In genomic region chr12:61524183-61524651, GRCm38 (mm10) we compare ENCODE assay signal across 9 mouse cellular contexts. TPM values are rescaled to one million over a fixed set of nuclear protein-coding genes. Genes with fewer than 3 reads are reported as not detected.
DNase-seq lines count a peak whose midpoint lies in the region; ATAC-seq lines count a peak whose summit lies in the region.
"Had no signal": no experiment of that assay in that cellular context is flagged by ENCODE, and none has a peak within 500 bp of the region (broad histone marks: within the 10 kb centered on the region; RNA-seq: fewer than 3 reads in every experiment).

No protein-coding gene starts in this region.

- no peak for ATAC-seq in heart, embryonic 15.5 days (replicated peaks; ENCODE audit: insufficient number of reproducible peaks, insufficient read depth, low FRiP score, low read depth)
- ATAC-seq in activated CD4-positive, CD25-positive, alpha-beta regulatory T cell, adult 4 months, result no peak
- ATAC-seq in erythroblast, adult 5-6 weeks (replicated peaks; ENCODE audit: low FRiP score, poor library complexity, severe bottlenecking), result no peak
- ATAC-seq: Patski had no signal

- intact Hi-C loops in left cerebral cortex, postnatal 4 days (cut with DNase I), result loop anchor here (10.0 kb wide), 1 partner anchor 1729 kb away; no protein-coding TSS in a partner anchor

- H3K4me3 ChIP-seq in heart, embryonic 15.5 days, result peak overlapping the region; percentile 67

- under 1% methylated on average over 33 of the region's 33 CpGs for WGBS in heart, embryonic 15.5 days

- peaks cover 23% of the 10 kb centered on the region for H3K4me1 ChIP-seq in heart, embryonic 15.5 days (replicated peaks)

- H3K9ac ChIP-seq in heart, embryonic 15.5 days, result no peak overlapping the region

- H3K27me3 ChIP-seq in heart, embryonic 15.5 days, result peaks cover 57% of the 10 kb centered on the region

- H3K27ac ChIP-seq in heart, embryonic 15.5 days, result no peak overlapping the region

- H3K36me3 ChIP-seq in heart, embryonic 15.5 days, result no peaks in the 10 kb centered on the region

- H3K9me3 ChIP-seq in heart, embryonic 15.5 days (replicated peaks), result no peaks in the 10 kb centered on the region

- no peak for DNase-seq in heart, adult 11 months
- peak; percentile 51 for DNase-seq in cerebellum, postnatal 14 days
- DNase-seq in frontal cortex, postnatal 25 days (ENCODE audit: low spot score in 2 of 2), result peak; percentile 35 to 39
- DNase-seq in left cerebral cortex, postnatal 4 days, result peak; percentile 45
- peak; percentile 68 for DNase-seq in right cerebral cortex, adult 18-20 months

- peak overlapping the region; percentile 98 for H3K4me2 ChIP-seq in heart, embryonic 15.5 days

RNA-seq across cellular contexts. Expression of gene Lrfn5, which starts 1.3 kb away (rescaled TPM):
- polyA plus RNA-seq in heart, embryonic 15.5 days (2015; fragmentation: Nextera tagmentation; extraction: Ambion mirVana), result 0.15 and 0.20 TPM in 2 replicates
- total RNA-seq in left cerebral cortex, postnatal 4 days (2021), result 100 to 1,000 TPM; 149 to 151 TPM
- polyA plus RNA-seq in activated CD4-positive, CD25-positive, alpha-beta regulatory T cell, adult 4 months (2017; shearing (Covaris generic)), result under 1 TPM in 1 of 2 experiments, not detected in 1; 0.34 TPM
- total RNA-seq in erythroblast, adult 5-6 weeks (2015; ENCODE audit: low replicate concordance), result not detected in 2 replicates
- 0.43 TPM in 1 of 2 replicates, not detected in the other for total RNA-seq in erythroblast, adult 5-6 weeks (2017; ENCODE audit: low replicate concordance)
- polyA plus RNA-seq: Patski had no signal

Comparison
In these comparisons a context has a peak if more than half of its experiments do, and no peak if none do; other contexts are left out.
1. RNA of gene Lrfn5, which starts 1.3 kb away (total RNA-seq): 149 to 151 TPM in left cerebral cortex, postnatal 4 days; 0.43 TPM in erythroblast, adult 5-6 weeks; every median in the first group is over 100 times any median in the second.